Mouse (Mus musculus) heart, postnatal 0 days (tissue): ENCODE measurements at regions not wholly inside any gene's neighbourhood (a gene's known extent, or its start where the extent isn't known, plus 50 kb on each side); places are given as distances from the start of the nearest gene placed in this dataset.

Experiments
- ATAC-seq: fragments of 200-750 bp; cut with Nextera tagmentation; 2 replicates; pipeline ENCODE4 v1.8.0; 2017; ENCODE audit warnings: low read depth, moderate number of reproducible peaks, moderate library complexity; ENCODE audit not compliant: insufficient read depth
- DNase-seq: peaks from one replicate; pipeline ENCODE4 v3.0.0-alpha.2; 2016; ENCODE audit warnings: low spot score
- H3K27ac ChIP-seq: fragments of 300-500 bp; sonication (generic); 2 replicates; pipeline ENCODE4 v1.5.1; 2014; ENCODE audit warnings: low read depth, mild to moderate bottlenecking
- H3K27me3 ChIP-seq: fragments of 300-500 bp; sonication (generic); 2 replicates; pipeline ENCODE4 v1.6.1; 2014; ENCODE audit warnings: low read length, mixed read lengths; ENCODE audit not compliant: control insufficient read depth, insufficient read depth
- H3K36me3 ChIP-seq: fragments of 300-500 bp; sonication (generic); replicated peaks from 2 replicates; pipeline ENCODE4 v1.6.1; 2014; ENCODE audit warnings: low read length, mixed read lengths; ENCODE audit not compliant: control insufficient read depth, insufficient read depth
- H3K4me1 ChIP-seq: fragments of 300-500 bp; sonication (generic); 2 replicates; pipeline ENCODE4 v1.6.1; 2014; ENCODE audit warnings: antibody characterized with exemption; ENCODE audit not compliant: control insufficient read depth, insufficient read depth
- H3K4me2 ChIP-seq: fragments of 300-500 bp; sonication (generic); 2 replicates; pipeline ENCODE4 v1.6.1; 2014; ENCODE audit warnings: low read depth, mild to moderate bottlenecking, low read length, moderate library complexity
- H3K4me3 ChIP-seq: fragments of 300-500 bp; sonication (generic); 2 replicates; pipeline ENCODE4 v1.5.1; 2014; ENCODE audit warnings: low read depth, low read length
- H3K9ac ChIP-seq: fragments of 300-500 bp; sonication (generic); replicated peaks from 2 replicates; pipeline ENCODE4 v1.6.1; 2014; ENCODE audit warnings: low read depth, low read length, mixed read lengths
- H3K9me3 ChIP-seq: fragments of 300-500 bp; sonication (generic); replicated peaks from 2 replicates; pipeline ENCODE4 v1.6.1; 2016; ENCODE audit warnings: low read length; ENCODE audit not compliant: control insufficient read depth
- CTCF ChIP-seq: IDR thresholded peaks from 2 replicates; pipeline ENCODE4 v1.5.1; 2016; ENCODE audit warnings: antibody characterized with exemption, control low read depth, low read depth
- EP300 ChIP-seq: IDR thresholded peaks from 2 replicates; pipeline ENCODE4 v1.6.1; 2016; ENCODE audit warnings: antibody characterized with exemption, low read depth
- WGBS: fragments of 180-500 bp; shearing (Covaris S2); extraction: QIAGEN DNeasy Blood & Tissue Kit; methylation state at CpG from one replicate; pipeline ENCODE4 v1.1.7; 2014; 5-methylcytosine and 5-hydroxymethylcytosine counted together

- WGBS: 52% methylated on average over 2 of the region's 2 CpGs
- Histone ChIP-seq H3K27me3 (no peaks in the 10 kb centered on the region), H3K9me3 (no peaks in the 10 kb centered on the region), H3K4me1 (no peaks in the 10 kb centered on the region), H3K9ac (no peak overlapping the region), H3K4me3 (no peak overlapping the region), H3K27ac (no peak overlapping the region), H3K4me2 (no peak overlapping the region), H3K36me3 (no peaks in the 10 kb centered on the region)
- no peak for TF ChIP-seq EP300
- TF ChIP-seq CTCF: no peak
- ATAC-seq: no peak
- DNase-seq: no peak
Observed at GRCm38 (mm10) chr14:12915431-12915830, 92.6 kb upstream of the Cadps start.

GRCm38 (mm10) chr14:12913956-12914355, 91.1 kb upstream of the Cadps start:
- ATAC-seq: no peak
- Histone ChIP-seq H3K4me2 (no peak overlapping the region), H3K36me3 (no peaks in the 10 kb centered on the region), H3K4me1 (no peaks in the 10 kb centered on the region), H3K9ac (no peak overlapping the region), H3K27me3 (no peaks in the 10 kb centered on the region), H3K9me3 (no peaks in the 10 kb centered on the region), H3K4me3 (no peak overlapping the region), H3K27ac (no peak overlapping the region)
- TF ChIP-seq EP300: no peak
- no peak for TF ChIP-seq CTCF
- 34% methylated on average over 2 of the region's 2 CpGs for WGBS
- DNase-seq: no peak

GRCm38 (mm10) chr14:12913421-12913820, 90.5 kb upstream of the Cadps start:
- no peak overlapping the region for H3K4me3 ChIP-seq
- no peaks in the 10 kb centered on the region for H3K9me3 ChIP-seq
- 50% methylated on average over 3 of the region's 3 CpGs for WGBS
- no peaks in the 10 kb centered on the region for H3K36me3 ChIP-seq
- no peak overlapping the region for H3K9ac ChIP-seq
- no peaks in the 10 kb centered on the region for H3K27me3 ChIP-seq
- no peak for DNase-seq
- ATAC-seq: no peak
- H3K4me1 ChIP-seq: no peaks in the 10 kb centered on the region
- H3K27ac ChIP-seq: no peak overlapping the region
- TF ChIP-seq CTCF: no peak
- no peak for TF ChIP-seq EP300
- no peak overlapping the region for H3K4me2 ChIP-seq

GRCm38 (mm10) chr14:12877337-12877662, 54.4 kb upstream of the Cadps start:
- no peak overlapping the region for H3K9ac ChIP-seq
- H3K27ac ChIP-seq: no peak overlapping the region
- H3K4me3 ChIP-seq: no peak overlapping the region
- H3K4me1 ChIP-seq: no peaks in the 10 kb centered on the region
- TF ChIP-seq EP300 (no peak), CTCF (no peak)
- H3K27me3 ChIP-seq: no peaks in the 10 kb centered on the region
- no peak overlapping the region for H3K4me2 ChIP-seq
- H3K9me3 ChIP-seq: no peaks in the 10 kb centered on the region
- no peak for ATAC-seq
- H3K36me3 ChIP-seq: no peaks in the 10 kb centered on the region
- no peak for DNase-seq

GRCm38 (mm10) chr14:12876417-12877336, 53.8 kb upstream of the Cadps start:
- DNase-seq (no peak), ATAC-seq (no peak)
- no peak for TF ChIP-seq EP300
- 56% methylated on average over 10 of the region's 10 CpGs for WGBS
- H3K27me3 ChIP-seq: no peaks in the 10 kb centered on the region
- H3K36me3 ChIP-seq: no peaks in the 10 kb centered on the region
- H3K9me3 ChIP-seq: no peaks in the 10 kb centered on the region
- H3K27ac ChIP-seq: no peak overlapping the region
- no peaks in the 10 kb centered on the region for H3K4me1 ChIP-seq
- no peak overlapping the region for H3K4me2 ChIP-seq
- no peak overlapping the region for H3K9ac ChIP-seq
- no peak overlapping the region for H3K4me3 ChIP-seq
